Mouse (Mus musculus) c-Kit-positive CD71-negative TER-119-negative erythroid progenitor cells, embryonic 14.5 days (primary cell): ENCODE data around the gene Bcl2.

Experiments used
- DNase-seq: peaks from one replicate; pipeline ENCODE4 v3.0.0-alpha.2; 2013; ENCODE audit warnings: low read depth

The Bcl2 gene

GRCm38 (mm10) chr1:106712330-106712729 lies 1.7 kb downstream of the Bcl2 start:
- DNase-seq: no peak

- DNase-seq: no peak
Measured at GRCm38 (mm10) chr1:106711356-106712125, 2.5 kb downstream of the Bcl2 start.

GRCm38 (mm10) chr1:106710202-106710601 lies 3.9 kb downstream of the Bcl2 start:
- no peak for DNase-seq

- DNase-seq: no peak
Measured at GRCm38 (mm10) chr1:106707036-106707880, 6.8 kb downstream of the Bcl2 start.

GRCm38 (mm10) chr1:106703183-106703582 lies 10.9 kb downstream of the Bcl2 start:
- no peak for DNase-seq

GRCm38 (mm10) chr1:106702471-106703175 lies 11.5 kb downstream of the Bcl2 start:
- DNase-seq: no peak

GRCm38 (mm10) chr1:106700520-106701114 lies 13.5 kb downstream of the Bcl2 start:
- DNase-seq: no peak

- DNase-seq: no peak
Measured at GRCm38 (mm10) chr1:106696472-106696871, 17.6 kb downstream of the Bcl2 start.

- DNase-seq: no peak
Measured at GRCm38 (mm10) chr1:106695649-106696048, 18.4 kb downstream of the Bcl2 start.

- no peak for DNase-seq
Measured at GRCm38 (mm10) chr1:106694316-106694715, 19.8 kb downstream of the Bcl2 start.

GRCm38 (mm10) chr1:106692599-106692998 lies 21.5 kb downstream of the Bcl2 start:
- no peak for DNase-seq

GRCm38 (mm10) chr1:106690887-106691286 lies 23.2 kb downstream of the Bcl2 start:
- DNase-seq: no peak

- DNase-seq: no peak
Measured at GRCm38 (mm10) chr1:106688161-106688516, 25.9 kb downstream of the Bcl2 start.

GRCm38 (mm10) chr1:106687435-106688160 lies 26.5 kb downstream of the Bcl2 start:
- DNase-seq: no peak

GRCm38 (mm10) chr1:106685702-106686101 lies 28.4 kb downstream of the Bcl2 start:
- DNase-seq: no peak

- DNase-seq: no peak
Measured at GRCm38 (mm10) chr1:106684546-106684945, 29.5 kb downstream of the Bcl2 start.

GRCm38 (mm10) chr1:106682829-106683228 lies 31.2 kb downstream of the Bcl2 start:
- DNase-seq: no peak

- no peak for DNase-seq
Measured at GRCm38 (mm10) chr1:106679800-106680515, 34.1 kb downstream of the Bcl2 start.

GRCm38 (mm10) chr1:106678060-106678478 lies 36.0 kb downstream of the Bcl2 start:
- DNase-seq: no peak

- no peak for DNase-seq
Measured at GRCm38 (mm10) chr1:106666140-106667088, 47.7 kb downstream of the Bcl2 start.
